Mouse (Mus musculus) kidney, adult 2 months (tissue): ENCODE results near the gene Fus.
A peak's percentile ranks its signal among the peaks of the same experiment; 100 is the strongest.

Source experiments
- CTCF ChIP-seq: fragments of 200-500 bp; conservative IDR thresholded peaks from 2 replicates; pipeline ENCODE4 v1.5.1; 2011; ENCODE audit warnings: low read depth, mild to moderate bottlenecking, control low read depth, low read length, moderate library complexity, mixed read lengths; ENCODE audit not compliant: insufficient read depth, insufficient read length
- POLR2A ChIP-seq: fragments of 200-500 bp; IDR thresholded peaks from one replicate; pipeline ENCODE4 v1.6.1; 2011; ENCODE audit warnings: low read depth, low read length, control low read depth

DNA sequence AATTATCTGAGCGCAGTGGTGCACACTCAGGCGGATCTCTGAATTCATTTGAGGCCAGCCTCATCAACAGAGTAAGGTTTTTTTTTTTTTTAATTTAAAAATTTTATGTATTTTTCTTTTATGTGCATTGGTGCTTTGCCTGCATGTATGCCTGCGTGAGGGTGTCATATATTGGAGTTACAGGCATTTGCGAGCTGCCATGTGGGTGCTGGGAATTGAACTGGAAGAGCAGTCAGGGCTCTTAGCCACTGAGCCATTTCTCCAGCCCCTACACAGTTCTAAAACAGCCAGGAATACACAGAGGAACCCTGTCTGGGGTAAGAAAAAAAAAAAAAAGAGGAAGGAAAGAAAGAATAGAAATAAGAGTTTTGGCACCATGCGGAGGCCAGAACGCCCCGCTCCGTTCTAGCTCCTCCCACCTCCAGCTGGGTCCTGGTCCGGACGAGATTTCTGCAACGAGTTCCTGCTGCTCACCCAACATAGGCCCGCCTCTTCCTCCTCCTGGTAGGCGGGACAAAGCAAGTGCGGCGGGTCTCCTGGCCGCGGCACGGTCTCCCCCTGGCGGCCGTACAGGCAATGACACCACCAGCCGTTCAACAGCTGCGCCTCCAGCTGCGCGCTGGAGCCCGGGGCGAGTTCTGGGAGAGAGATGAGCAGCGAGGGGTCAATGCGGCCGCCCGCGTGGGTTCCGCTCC lies 32.1 kb upstream of the Fus start:
- TF ChIP-seq CTCF (peak; percentile 89), POLR2A (peak; percentile 20)
